Mouse (Mus musculus) regulatory T cell (primary cell): ENCODE data around the gene Kif2a.
"Not testable (repeated sequence)": the region's sequence is repeated elsewhere in the genome, so short reads cannot be mapped to it uniquely, and the experiment has no call there.

ENCODE experiments used
- in situ Hi-C: fragments of 300-600 bp; cut with MboI, MseI; formaldehyde crosslinking; loops from one replicate; pipeline ENCODE4 v1.15.1; 2025; ENCODE audit warnings: high pct_unique_total_duplicates

Kif2a gene

DNA sequence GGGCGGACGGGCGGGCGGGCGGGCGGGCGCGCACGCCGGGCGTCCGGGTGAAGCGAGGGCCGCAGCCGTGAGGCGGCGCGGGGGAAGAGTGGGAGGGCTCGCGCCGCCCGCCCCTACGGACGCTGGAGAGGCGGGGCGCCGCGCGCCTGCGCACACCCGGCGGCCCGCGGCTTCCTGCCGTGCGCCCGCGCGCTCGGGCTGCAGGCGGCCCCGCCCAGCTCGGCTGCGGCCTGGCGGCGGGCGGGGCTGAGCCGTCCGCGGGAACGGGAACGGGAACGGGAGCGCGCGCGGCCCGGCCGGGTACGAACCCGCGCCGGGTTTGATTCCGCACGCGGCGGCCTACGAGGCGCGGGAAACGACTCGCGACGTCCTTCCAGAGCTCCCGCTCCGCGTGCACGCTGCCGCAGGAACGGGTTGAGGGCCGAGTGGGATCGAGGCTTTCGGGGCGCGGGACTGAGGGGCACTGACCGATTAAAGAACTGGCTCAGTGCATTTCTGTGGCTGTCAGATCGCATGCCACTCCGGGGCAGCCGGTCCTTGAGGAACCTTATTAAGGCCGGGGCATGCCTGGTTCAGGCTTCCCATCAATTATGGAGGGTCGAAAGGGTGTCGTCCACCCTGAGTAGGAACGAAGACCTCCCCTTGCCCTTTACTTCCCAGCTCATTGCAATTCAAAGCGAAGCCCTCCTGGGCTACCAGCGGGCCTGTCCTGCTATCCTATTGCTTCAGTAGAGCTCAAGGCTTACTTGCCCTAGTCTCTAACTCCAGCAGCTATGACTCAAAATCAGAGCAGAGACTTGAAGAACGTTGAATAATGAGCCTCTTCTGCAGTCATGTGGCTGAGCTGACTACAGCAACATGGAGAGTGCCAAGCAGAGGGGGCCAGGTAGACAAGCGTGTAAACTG, 593 bp upstream of the Kif2a start:
- in situ Hi-C loops, result loop anchor here (10.0 kb wide), 1 partner anchor 72 kb away; no protein-coding TSS in a partner anchor

DNA sequence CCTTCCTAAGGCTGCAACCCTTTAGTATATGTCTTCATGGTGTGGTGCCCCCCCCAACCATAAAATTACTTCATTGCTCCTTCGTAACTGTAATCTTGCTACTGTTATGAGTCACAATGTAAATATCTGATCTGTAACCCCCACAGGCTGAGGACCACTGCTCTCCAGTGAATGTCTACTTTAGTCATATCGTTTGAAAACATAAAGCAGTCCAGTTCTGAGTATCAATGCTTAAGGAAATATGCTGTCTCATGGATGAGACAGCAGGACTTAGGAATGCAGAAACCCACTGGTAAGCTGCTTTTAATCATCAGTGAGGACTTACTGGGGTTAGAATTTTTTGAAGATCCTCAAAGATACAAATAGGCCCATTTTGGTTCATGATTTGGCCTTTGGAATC, 2.5 kb downstream of the Kif2a start:
- in situ Hi-C loops, result no loop called here

GRCm38 (mm10) chr13:107013926-107014325, 8.0 kb downstream of the Kif2a start:
- in situ Hi-C loops, result no loop called here

DNA sequence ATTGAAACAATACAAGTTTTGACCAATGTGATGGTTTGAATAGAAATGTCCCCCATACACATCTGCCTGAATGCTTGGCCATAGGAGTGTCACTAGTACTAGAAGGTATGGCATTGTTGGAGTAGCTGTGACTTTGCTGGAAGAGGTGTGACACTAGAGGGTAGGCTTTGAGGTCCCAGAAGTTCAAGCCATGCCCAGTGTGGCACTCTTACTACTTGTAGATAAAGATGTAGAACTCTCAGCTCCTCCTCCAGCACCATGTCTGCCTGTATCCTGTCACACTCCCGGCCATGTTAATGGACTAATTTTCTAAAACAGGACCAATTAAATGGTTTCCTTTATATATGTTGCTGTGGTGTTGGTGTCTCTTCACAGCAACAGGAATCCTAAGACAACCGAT, 10.3 kb downstream of the Kif2a start:
- in situ Hi-C loops, result no loop called here

GRCm38 (mm10) chr13:107008174-107008573, 13.8 kb downstream of the Kif2a start:
- in situ Hi-C loops, result loop anchor here (5.0 kb wide), 1 partner anchor 66 kb away; no protein-coding TSS in a partner anchor

- in situ Hi-C loops, result no loop called here
Measured at GRCm38 (mm10) chr13:107003211-107003610, 18.7 kb downstream of the Kif2a start.

DNA sequence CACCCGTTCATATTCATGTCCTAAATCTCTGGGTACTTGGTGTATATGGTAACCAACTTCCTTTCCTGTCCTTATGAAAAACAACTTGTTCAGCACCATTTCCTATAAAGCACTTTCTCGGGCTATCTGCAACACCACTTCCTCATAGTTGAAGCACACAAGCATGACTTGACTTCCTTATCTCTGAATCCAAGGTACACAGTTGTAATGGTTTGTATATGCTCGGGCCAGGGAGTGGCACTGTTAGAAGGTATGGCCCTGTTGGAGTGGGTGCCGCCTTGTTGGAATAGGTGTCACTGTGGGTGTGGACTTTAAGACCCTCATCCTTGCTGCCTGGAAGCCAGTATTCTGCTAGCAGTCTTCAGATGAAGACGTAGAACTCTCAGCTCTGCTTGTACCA, 23.3 kb downstream of the Kif2a start:
- in situ Hi-C loops, result no loop called here

DNA sequence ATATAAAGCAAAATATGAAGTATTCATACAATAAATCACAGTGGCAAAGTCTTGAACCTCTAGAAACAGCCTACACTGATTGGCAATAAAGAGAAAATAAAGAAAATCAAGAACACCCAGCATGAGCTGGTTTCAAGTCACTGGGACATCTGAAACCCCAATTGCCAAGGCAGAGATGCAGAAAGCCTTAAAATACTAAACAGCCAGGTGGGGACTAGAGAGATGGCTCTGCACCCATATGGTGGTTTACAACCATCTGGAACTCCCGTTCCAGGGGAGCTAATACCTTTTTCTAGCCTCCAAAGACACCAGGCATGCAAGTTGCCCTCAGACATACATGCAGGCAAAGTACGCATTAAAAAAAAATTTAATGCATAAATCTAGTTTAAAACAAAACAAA, 23.9 kb downstream of the Kif2a start:
- in situ Hi-C loops, result no loop called here

GRCm38 (mm10) chr13:106997557-106997956, 24.4 kb downstream of the Kif2a start:
- in situ Hi-C loops, result not testable (repeated sequence)

DNA sequence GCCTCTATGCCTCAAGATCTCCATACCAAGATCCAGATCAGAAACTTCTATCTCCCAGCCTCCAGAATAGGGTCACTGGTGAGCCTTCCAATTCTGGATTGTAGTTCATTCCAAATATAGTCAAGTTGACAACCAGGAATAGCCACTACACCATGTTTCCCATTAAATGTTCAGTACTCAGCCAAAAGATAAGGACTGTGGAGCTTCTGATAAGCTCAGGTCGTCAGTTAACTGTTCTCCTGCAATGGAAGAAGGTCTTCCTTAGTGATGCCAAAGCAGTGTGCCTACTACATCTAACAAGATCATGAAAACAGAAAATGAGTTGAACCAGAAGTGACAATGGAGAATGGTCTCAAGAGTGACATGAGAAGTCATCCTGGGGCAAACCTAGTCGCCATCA, 25.0 kb downstream of the Kif2a start:
- in situ Hi-C loops, result no loop called here

- in situ Hi-C loops, result no loop called here
Measured at GRCm38 (mm10) chr13:106961496-106961895, 60.4 kb downstream of the Kif2a start.

DNA sequence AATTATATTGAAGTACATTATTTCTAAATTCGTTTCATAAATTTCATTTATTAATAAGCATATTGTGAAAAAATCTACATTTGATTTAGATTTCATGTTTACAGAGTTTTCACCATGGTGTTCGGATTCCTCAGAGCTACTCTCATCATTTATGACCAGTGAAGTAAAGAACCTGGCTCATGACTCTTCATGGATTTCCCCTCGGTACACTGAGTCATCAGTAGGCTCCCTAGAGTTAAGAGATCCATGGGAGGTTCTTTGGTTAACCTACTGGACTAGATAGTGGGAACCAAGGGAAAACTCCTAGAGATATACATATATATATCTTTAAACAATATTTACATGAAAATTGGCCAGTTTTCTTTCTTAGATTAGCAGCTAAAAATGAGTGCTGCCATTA, 61.4 kb downstream of the Kif2a start:
- in situ Hi-C loops, result no loop called here

DNA sequence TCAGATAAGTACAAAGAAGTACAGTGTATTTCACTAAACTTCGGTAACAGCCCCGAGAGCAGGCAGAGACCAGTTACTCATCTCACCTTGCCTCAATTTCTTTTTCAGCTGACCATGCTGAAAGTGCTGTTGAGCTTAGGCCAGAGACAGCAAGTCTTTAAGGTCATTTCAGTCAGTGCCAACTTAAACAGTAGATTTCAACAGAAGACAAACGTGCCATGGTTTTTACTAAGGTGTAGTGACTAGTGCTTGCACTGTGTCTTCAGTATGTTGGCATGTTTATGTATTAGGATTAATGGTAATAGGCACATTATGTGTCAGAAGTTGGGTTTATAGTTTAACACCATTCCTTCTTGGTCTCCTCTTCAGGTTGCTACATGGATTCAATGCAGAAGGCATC, 63.6 kb downstream of the Kif2a start:
- in situ Hi-C loops, result no loop called here

DNA sequence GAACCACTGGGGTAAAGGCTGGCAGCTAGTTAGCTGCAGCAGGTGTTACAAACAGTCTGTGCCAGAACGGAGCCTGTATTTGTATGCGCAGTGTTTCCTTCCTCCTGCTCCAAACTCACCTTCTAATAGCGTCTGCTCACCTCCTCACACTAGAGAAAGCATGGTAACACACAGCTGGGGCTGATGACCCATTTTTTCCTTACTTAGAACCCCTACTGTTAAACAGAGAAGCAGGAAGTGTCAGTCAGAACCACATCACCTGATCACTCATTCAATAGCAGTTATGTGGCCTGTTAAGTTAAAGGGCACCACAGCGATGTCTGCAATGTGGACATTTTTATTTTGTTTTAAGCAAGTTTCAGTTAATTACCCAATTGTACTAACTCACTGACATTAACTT, 64.4 kb downstream of the Kif2a start:
- in situ Hi-C loops, result no loop called here

DNA sequence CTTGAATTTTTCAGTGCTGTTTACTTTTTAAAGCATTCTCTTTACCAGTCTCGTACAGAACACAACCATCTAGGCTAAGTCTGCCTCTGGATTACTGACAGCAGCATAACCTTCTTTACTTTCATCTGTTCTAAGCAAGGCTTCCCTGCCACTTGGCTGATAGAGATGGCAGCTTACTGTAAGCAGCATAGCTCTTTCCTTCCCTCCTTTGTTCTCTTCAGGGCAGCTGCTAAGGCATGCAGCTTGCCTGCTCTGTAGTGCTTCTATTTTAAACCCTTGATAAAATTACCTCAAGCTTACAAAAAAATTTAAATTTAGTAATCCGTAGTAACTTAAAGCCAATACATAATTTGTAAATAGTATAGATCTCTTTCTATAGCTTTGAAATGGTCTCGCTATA, 67.0 kb downstream of the Kif2a start:
- in situ Hi-C loops, result no loop called here

DNA sequence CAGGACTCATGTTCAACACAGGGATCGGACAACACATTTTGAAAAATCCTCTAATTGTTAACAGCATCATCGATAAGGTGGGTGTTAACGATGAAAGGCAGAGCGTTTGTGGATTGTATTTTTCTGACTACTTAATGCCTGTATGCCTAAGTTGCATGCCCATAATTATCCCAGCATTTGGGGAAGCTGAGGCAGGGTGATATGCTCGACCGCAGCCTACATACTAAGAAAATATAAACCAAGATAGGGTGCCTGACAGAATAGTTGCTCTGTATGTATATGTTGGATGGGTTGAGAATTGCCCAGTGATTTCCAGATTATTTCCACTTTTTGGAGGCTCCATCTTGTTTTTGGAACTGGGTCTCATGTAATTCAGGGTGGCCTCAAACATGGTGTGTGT, 74.3 kb downstream of the Kif2a start:
- in situ Hi-C loops, result loop anchor here (5.0 kb wide), 1 partner anchor 155 kb away; no protein-coding TSS in a partner anchor

- in situ Hi-C loops, result loop anchor here (5.0 kb wide), 1 partner anchor 155 kb away; no protein-coding TSS in a partner anchor
Measured at GRCm38 (mm10) chr13:106946594-106947540, 75.1 kb downstream of the Kif2a start, which contains the start of gene Dimt1. Gene Dimt1, plus strand, starts transcription at chr13:106947127.

- in situ Hi-C loops, result loop anchor here (5.0 kb wide), 1 partner anchor 157 kb away; no protein-coding TSS in a partner anchor
Measured at GRCm38 (mm10) chr13:106945518-106945917, 76.4 kb downstream of the Kif2a start.

DNA sequence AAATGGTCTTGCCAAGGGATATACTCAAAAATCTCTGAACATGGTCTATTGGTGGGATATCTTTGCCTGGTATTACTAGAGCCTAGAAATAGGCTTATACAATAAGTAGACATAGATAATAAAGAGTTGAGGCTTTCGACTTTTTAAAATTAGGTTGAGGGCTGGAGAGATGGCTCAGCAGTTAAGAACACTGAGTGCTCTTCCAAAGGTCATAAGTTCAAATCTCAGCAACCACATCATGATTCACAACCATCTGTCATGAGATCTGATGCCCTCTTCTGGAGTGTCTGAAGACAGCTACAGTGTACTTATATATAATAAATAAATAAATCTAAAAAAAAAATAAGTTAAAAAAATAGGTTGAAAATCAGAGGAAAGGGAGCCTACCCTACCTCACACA, 79.2 kb downstream of the Kif2a start:
- in situ Hi-C loops, result loop anchor here (5.0 kb wide), 1 partner anchor 65 kb away; no protein-coding TSS in a partner anchor

DNA sequence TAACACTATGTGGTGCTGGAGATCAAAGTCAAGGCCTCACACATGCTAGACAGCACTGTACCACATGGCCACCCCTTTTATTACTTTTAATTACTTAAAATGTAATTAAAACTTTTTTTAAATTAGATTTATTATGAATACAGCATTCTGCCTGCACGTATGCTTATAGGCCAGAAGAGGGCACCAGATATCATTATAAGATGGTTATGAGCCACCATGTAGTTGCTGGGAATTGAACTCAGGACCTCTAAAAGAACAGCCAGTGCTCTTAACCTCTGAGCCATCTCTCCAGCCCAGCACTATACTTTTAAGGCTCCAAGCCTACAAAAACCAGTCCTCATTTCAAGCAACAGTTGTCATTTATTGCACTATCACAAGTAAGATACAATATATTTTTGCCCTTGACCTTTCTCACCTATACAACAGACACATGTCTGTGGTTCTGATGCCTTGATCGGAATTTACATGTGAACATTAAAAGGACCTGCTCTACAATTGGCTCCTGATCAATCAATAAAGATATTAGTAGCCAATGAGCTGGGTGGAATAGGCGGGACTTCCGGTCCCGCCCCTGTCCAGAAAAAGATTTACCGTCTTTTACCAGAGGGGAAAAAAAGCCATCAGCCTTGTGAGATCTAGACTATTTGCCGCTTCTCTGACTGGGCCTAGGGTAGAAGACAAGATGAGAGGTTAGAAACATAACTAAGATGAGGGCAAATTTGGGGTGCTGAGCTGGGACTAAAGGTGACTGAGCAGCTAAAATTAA, 80.5 kb downstream of the Kif2a start:
- in situ Hi-C loops, result loop anchor here (5.0 kb wide), 1 partner anchor 66 kb away; no protein-coding TSS in a partner anchor

DNA sequence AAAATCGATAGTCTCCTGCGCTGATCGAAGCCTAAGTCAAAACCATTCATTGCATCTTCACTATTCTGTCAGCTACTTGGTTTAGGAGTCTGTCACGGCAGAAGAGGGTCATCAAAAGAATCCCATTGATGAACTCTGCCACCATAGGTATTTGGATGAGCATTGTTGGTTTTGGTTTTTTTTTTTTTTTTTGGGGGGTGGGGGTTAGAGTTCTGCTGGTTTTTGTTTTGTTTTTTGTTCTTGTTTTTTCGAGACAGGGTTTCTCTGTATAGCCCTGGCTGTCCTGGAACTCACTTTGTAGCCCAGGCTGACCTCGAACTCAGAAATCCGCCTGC, 84.8 kb downstream of the Kif2a start:
- in situ Hi-C loops, result no loop called here
